Mouse (Mus musculus) activated CD4-positive, CD25-positive, alpha-beta regulatory T cell, adult 4 months (primary cell): Measurements from ENCODE around the gene Thbs4. TPM values are rescaled to one million over a fixed set of nuclear protein-coding genes. Genes with fewer than 3 reads are reported as not detected.

ENCODE experiments used
- ATAC-seq: one replicate; pipeline ENCODE4 v1.8.0; 2017
- polyA plus RNA-seq, 2 experiments: library from polyadenylated mRNA; unstranded; fragments of 100-300 nt; shearing (Covaris generic); gene quantifications; one replicate each; pipeline ENCODE4 v1.2.1; 2017

Gene Thbs4
- polyA plus RNA-seq, 2 experiments from 2014 or later, result not detected

- ATAC-seq, result no peak
Observed at GRCm38 (mm10) chr13:92712619-92713018, 82.0 kb downstream of the Thbs4 start.

- ATAC-seq, result no peak
Observed at GRCm38 (mm10) chr13:92711821-92712220, 82.8 kb downstream of the Thbs4 start.

GRCm38 (mm10) chr13:92710361-92710760, 84.3 kb downstream of the Thbs4 start:
- ATAC-seq, result no peak

- ATAC-seq, result no peak
Observed at GRCm38 (mm10) chr13:92709535-92709934, 85.1 kb downstream of the Thbs4 start.

- no peak for ATAC-seq
Observed at GRCm38 (mm10) chr13:92708466-92708865, 86.2 kb downstream of the Thbs4 start.

GRCm38 (mm10) chr13:92707941-92708340, 86.7 kb downstream of the Thbs4 start:
- ATAC-seq, result no peak

- ATAC-seq, result no peak
Observed at GRCm38 (mm10) chr13:92706342-92707061, 88.1 kb downstream of the Thbs4 start.

- no peak for ATAC-seq
Observed at GRCm38 (mm10) chr13:92705016-92705535, 89.5 kb downstream of the Thbs4 start.

GRCm38 (mm10) chr13:92704189-92704588, 90.4 kb downstream of the Thbs4 start:
- ATAC-seq, result no peak

- ATAC-seq, result no peak
Observed at GRCm38 (mm10) chr13:92703241-92704027, 91.2 kb downstream of the Thbs4 start.

GRCm38 (mm10) chr13:92702035-92702434, 92.6 kb downstream of the Thbs4 start:
- no peak for ATAC-seq

Other genes starting within 250 kb of the Thbs4 start
- gene Spz1, start 218.6 kb downstream of the Thbs4 start, polyA plus RNA-seq, result not detected
- gene Serinc5, start 183.7 kb downstream of the Thbs4 start, polyA plus RNA-seq, result 10 to 100 TPM in 1 of 2 experiments, 1 to 10 TPM in 1; 9.2 to 10.6 TPM
- 1 to 10 TPM; 3.5 to 4.0 TPM for gene Mtx3, start 49.9 kb upstream of the Thbs4 start, polyA plus RNA-seq